Mouse (Mus musculus): ENCODE results near the gene Rtn2. TPM values are rescaled to one million over a fixed set of nuclear protein-coding genes. Genes with fewer than 3 reads are reported as not detected.

The Rtn2 gene
- polyA plus RNA-seq, 2 experiments from 2014 or later: not detected

Other genes with a start within 250 kb of the Rtn2 start
- gene Rsph6a, start 227.9 kb upstream of the Rtn2 start, polyA plus RNA-seq (2017; shearing (Covaris generic)): not detected
- not detected for gene Dmwd, start 206.4 kb upstream of the Rtn2 start, polyA plus RNA-seq (2017; shearing (Covaris generic))
- under 1 TPM in 1 of 2 experiments, not detected in 1; 0.44 TPM for gene Dmpk, start 198.8 kb upstream of the Rtn2 start, polyA plus RNA-seq (2017; shearing (Covaris generic))
- under 1 TPM; 0.46 to 0.83 TPM for gene Six5, start 188.0 kb upstream of the Rtn2 start, polyA plus RNA-seq (2017; shearing (Covaris generic))
- gene Gm4969, start 164.3 kb upstream of the Rtn2 start, polyA plus RNA-seq (2017; shearing (Covaris generic)): not detected
- 10 to 100 TPM; 23.1 to 29.0 TPM for gene Fbxo46, start 162.8 kb upstream of the Rtn2 start, polyA plus RNA-seq (2017; shearing (Covaris generic))
- 10 to 100 TPM in 1 of 2 experiments, 1 to 10 TPM in 1; 9.1 to 17.8 TPM for gene Qpctl, start 133.3 kb upstream of the Rtn2 start, polyA plus RNA-seq (2017; shearing (Covaris generic))
- gene Snrpd2, start 132.9 kb upstream of the Rtn2 start, polyA plus RNA-seq (2017; shearing (Covaris generic)): 10 to 100 TPM; 63.0 to 77.3 TPM
- not detected for gene Gipr, start 116.5 kb upstream of the Rtn2 start, polyA plus RNA-seq (2017; shearing (Covaris generic))
- 10 to 100 TPM in 1 of 2 experiments, 1 to 10 TPM in 1; 10.0 to 30.1 TPM for gene Eml2, start 106.2 kb upstream of the Rtn2 start, polyA plus RNA-seq (2017; shearing (Covaris generic))
- under 1 TPM in 1 of 2 experiments, not detected in 1; 0.11 TPM for gene Gpr4, start 70.1 kb upstream of the Rtn2 start, polyA plus RNA-seq (2017; shearing (Covaris generic))
- gene Opa3, start 54.3 kb upstream of the Rtn2 start, polyA plus RNA-seq (2017; shearing (Covaris generic)): 10 to 100 TPM; 15.2 to 24.0 TPM
- gene Vasp, start 10.8 kb upstream of the Rtn2 start, polyA plus RNA-seq (2017; shearing (Covaris generic)): 100 to 1,000 TPM in 1 of 2 experiments, 10 to 100 TPM in 1; 52.3 to 109 TPM
- 1 to 10 TPM; 1.7 to 2.1 TPM for gene Ppm1n, start 2.6 kb upstream of the Rtn2 start, polyA plus RNA-seq (2017; shearing (Covaris generic))
- gene Fosb, start 27.4 kb downstream of the Rtn2 start, polyA plus RNA-seq (2017; shearing (Covaris generic)): 1 to 10 TPM in 1 of 2 experiments, under 1 TPM in 1; 0.35 to 2.7 TPM
- 10 to 100 TPM; 71.2 to 78.1 TPM for gene Ercc1, start 62.2 kb downstream of the Rtn2 start, polyA plus RNA-seq (2017; shearing (Covaris generic))
- 10 to 100 TPM; 15.8 to 17.6 TPM for gene Cd3eap, start 76.9 kb downstream of the Rtn2 start, polyA plus RNA-seq (2017; shearing (Covaris generic))
- gene Ppp1r13l, start 77.1 kb downstream of the Rtn2 start, polyA plus RNA-seq (2017; shearing (Covaris generic)): not detected
- gene Ercc2, start 99.4 kb downstream of the Rtn2 start, polyA plus RNA-seq (2017; shearing (Covaris generic)): 10 to 100 TPM; 10.1 to 11.6 TPM
- 1 to 10 TPM; 2.6 to 3.3 TPM for gene Klc3, start 121.5 kb downstream of the Rtn2 start, polyA plus RNA-seq (2017; shearing (Covaris generic))
- not detected for gene Ckm, start 122.2 kb downstream of the Rtn2 start, polyA plus RNA-seq (2017; shearing (Covaris generic))
- gene Mark4, start 176.2 kb downstream of the Rtn2 start, polyA plus RNA-seq (2017; shearing (Covaris generic)): 1 to 10 TPM in 1 of 2 experiments, under 1 TPM in 1; 0.91 to 1.3 TPM
- gene Exoc3l2, start 180.7 kb downstream of the Rtn2 start, polyA plus RNA-seq (2017; shearing (Covaris generic)): not detected
- under 1 TPM; 0.37 to 0.86 TPM for gene Bloc1s3, start 225.7 kb downstream of the Rtn2 start, polyA plus RNA-seq (2017; shearing (Covaris generic))
- gene Trappc6a, start 225.8 kb downstream of the Rtn2 start, polyA plus RNA-seq (2017; shearing (Covaris generic)): 10 to 100 TPM; 45.8 to 50.7 TPM
- not detected for gene Nkpd1, start 235.2 kb downstream of the Rtn2 start, polyA plus RNA-seq (2017; shearing (Covaris generic))